Mouse (Mus musculus) bone marrow macrophage, adult 2 months (primary cell): ENCODE measurements around the gene Plxdc1.

Experiments used
- CTCF ChIP-seq: IDR thresholded peaks from 2 replicates; pipeline ENCODE4 v1.5.1; 2012; ENCODE audit warnings: low read depth, mild to moderate bottlenecking, low read length, moderate library complexity
- POLR2A ChIP-seq: IDR thresholded peaks from 2 replicates; pipeline ENCODE4 v1.6.1; 2012; ENCODE audit warnings: mild to moderate bottlenecking, low read depth, low read length, borderline replicate concordance

DNA sequence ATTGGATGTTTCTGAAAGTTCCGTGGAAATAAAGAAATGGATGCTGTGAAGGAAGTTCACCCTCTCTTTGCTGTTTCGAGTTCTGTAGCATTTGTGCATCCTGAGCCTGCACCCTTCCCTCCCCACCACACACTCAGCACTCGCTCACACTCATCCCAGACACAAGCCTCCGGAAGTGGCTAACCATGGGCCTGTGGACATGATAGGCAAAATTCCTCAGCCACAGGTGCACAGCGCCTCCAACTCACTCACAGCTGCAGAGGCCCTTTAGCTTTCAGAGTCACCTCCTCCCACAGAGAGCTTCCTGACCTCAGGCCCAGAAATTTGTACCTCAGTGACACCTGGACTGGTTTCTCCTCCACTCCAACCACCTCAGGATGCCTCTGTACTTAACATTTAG is 8.4 kb downstream of the Plxdc1 start:
- TF ChIP-seq CTCF (no peak), POLR2A (no peak)
